Mouse (Mus musculus): ENCODE results near the gene Abraxas1. TPM values are rescaled to one million over a fixed set of nuclear protein-coding genes. Genes with fewer than 3 reads are reported as not detected.

Abraxas1 gene
- 19.8 TPM for total RNA-seq (2023)

GRCm38 (mm10) chr5:100820483-100821184, at the start of gene Abraxas1:
Gene Abraxas1 (minus strand): TSS chr5:100820965.

GRCm38 (mm10) chr5:100845485-100845847, 24.7 kb upstream of the Abraxas1 start, which contains the start of gene Gpat3:
Gene Gpat3 (plus strand): TSS chr5:100845713.

DNA sequence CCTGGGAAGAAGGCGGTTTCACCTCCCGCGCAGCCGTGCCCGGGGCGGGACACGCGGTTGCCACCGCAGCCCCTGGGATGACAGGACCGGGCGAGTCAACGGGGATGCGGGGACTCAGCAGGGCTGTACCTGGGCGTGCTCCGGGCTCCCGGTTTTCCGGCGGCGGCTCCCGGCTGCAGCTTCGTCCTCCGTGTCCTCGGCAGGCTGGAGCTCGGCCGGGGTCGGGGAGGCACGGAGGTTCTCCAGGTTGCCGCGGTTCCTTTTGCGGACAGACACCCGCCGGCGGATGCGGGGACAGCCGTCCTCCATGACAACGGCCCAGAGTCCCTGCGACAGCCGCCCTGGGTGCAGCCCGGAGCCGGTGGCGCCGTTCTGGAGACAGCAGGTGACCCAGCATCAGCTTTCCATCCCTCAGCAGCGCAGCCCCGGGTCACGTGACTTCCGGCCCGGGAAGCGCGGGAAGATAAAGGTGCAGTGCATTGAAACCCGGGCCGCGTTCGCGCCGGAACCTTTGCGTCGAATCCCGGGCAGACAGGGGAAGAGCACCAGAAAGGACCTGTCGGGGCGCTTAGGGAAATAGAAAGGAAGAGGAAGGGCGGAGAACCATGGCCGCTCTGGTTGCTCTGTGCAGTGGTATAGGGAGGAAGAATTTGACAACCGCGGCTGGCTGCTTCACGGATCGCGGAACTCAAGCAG, 22.5 kb downstream of the Abraxas1 start, which contains the start of the genes Helq and Mrps18c:
Gene Helq (minus strand): TSS at position 434 of the 696 bp plus-strand sequence.
Gene Mrps18c (plus strand): TSS at position 463 of the 696 bp plus-strand sequence.

Other genes with a start within 250 kb of the Abraxas1 start
- 55.5 TPM for gene Plac8, start 248.7 kb downstream of the Abraxas1 start, total RNA-seq (2023)
- gene Coq2, start 145.8 kb downstream of the Abraxas1 start, total RNA-seq (2023) = 39.2 TPM
- 1.4 TPM for gene Hpse, start 101.2 kb downstream of the Abraxas1 start, total RNA-seq (2023)
- 26.6 TPM for gene Helq, start 22.4 kb downstream of the Abraxas1 start, total RNA-seq (2023)
- gene Mrps18c, start 22.3 kb downstream of the Abraxas1 start, total RNA-seq (2023) = 52.4 TPM
- 0.80 TPM for gene Gpat3, start 24.7 kb upstream of the Abraxas1 start, total RNA-seq (2023)